Mouse (Mus musculus) forebrain, embryonic 15.5 days (tissue): ENCODE measurements around the gene Lin28a. TPM values are rescaled to one million over a fixed set of nuclear protein-coding genes. Genes with fewer than 3 reads are reported as not detected.

Source experiments
- ATAC-seq: fragments of 200-750 bp; cut with Nextera tagmentation; replicated peaks from 2 replicates; pipeline ENCODE4 v1.8.0; 2017; ENCODE audit warnings: mild to moderate bottlenecking, moderate TSS enrichment, moderate library complexity
- H3K27ac ChIP-seq: fragments of 300-500 bp; sonication (generic); replicated peaks from 2 replicates; pipeline ENCODE4 v1.5.1; 2015; ENCODE audit warnings: mild to moderate bottlenecking, inconsistent platforms
- H3K27me3 ChIP-seq: fragments of 300-500 bp; sonication (generic); 2 replicates; pipeline ENCODE4 v1.6.1; 2015; ENCODE audit warnings: inconsistent platforms
- H3K36me3 ChIP-seq: fragments of 300-500 bp; sonication (generic); 2 replicates; pipeline ENCODE4 v1.6.1; 2015; ENCODE audit warnings: mild to moderate bottlenecking, inconsistent platforms
- H3K4me1 ChIP-seq: fragments of 300-500 bp; sonication (generic); 2 replicates; pipeline ENCODE4 v1.6.1; 2015; ENCODE audit warnings: inconsistent platforms
- H3K4me2 ChIP-seq: fragments of 300-500 bp; sonication (generic); replicated peaks from 2 replicates; pipeline ENCODE4 v1.6.1; 2015; ENCODE audit warnings: mild to moderate bottlenecking, inconsistent platforms
- H3K4me3 ChIP-seq: fragments of 300-500 bp; sonication (generic); 2 replicates; pipeline ENCODE4 v1.5.1; 2015; ENCODE audit warnings: mild to moderate bottlenecking, inconsistent platforms
- H3K9ac ChIP-seq: fragments of 300-500 bp; sonication (generic); replicated peaks from 2 replicates; pipeline ENCODE4 v1.6.1; 2015; ENCODE audit warnings: mild to moderate bottlenecking, inconsistent platforms
- H3K9me3 ChIP-seq: fragments of 300-500 bp; sonication (generic); 2 replicates; pipeline ENCODE4 v1.6.1; 2016; ENCODE audit warnings: inconsistent platforms
- WGBS: fragments of 180-500 bp; shearing (Covaris S2); methylation state at CpG from one replicate; pipeline ENCODE4 v1.1.7; 2015; ENCODE audit warnings: mixed read lengths; 5-methylcytosine and 5-hydroxymethylcytosine counted together
- polyA plus RNA-seq: library from polyadenylated mRNA; unstranded; fragments of >200 nt; fragmentation: Nextera tagmentation; extraction: Ambion mirVana; gene quantifications from 2 replicates; pipeline ENCODE4 v1.2.1, GENCODE M21; 2015

Lin28a gene
- not detected in 2 replicates for polyA plus RNA-seq

DNA sequence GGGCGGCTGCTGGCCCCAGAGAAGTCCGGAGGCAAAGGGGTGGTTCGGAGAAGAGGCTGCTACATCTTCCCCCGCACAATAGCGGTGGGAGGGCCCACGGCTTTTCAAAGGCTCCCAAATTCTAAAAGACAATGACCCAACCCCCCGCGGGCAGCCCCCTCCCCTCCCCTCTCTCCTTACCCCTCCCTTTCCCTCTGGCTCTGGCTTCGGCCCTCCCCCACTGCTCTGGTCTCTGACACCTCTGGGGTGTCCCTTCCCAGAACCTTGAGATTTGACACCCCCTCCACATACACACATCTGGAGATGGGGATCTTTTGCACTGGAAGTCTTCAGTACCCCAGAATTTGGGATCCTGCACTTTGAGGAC lies at the start of gene Lin28a:
Gene Lin28a, minus strand, starts transcription at position 63 of the 367 bp plus-strand sequence.
- no peak for ATAC-seq
- Histone ChIP-seq H3K36me3 (no peaks in the 10 kb centered on the region), H3K4me1 (peaks cover 31% of the 10 kb centered on the region), H3K27me3 (peaks cover 39% of the 10 kb centered on the region), H3K4me3 (peak within 1 kb of the TSS; percentile 30), H3K9me3 (no peaks in the 10 kb centered on the region), H3K9ac (0 out of 2 replicates have a peak within 1 kb of the TSS, but pooled peaks have one; percentile 7), H3K27ac (peak within 1 kb of the TSS; percentile 31; the same call in 1 of the 2 replicates), H3K4me2 (peak within 1 kb of the TSS; percentile 48)
- 0% methylated on average over 9 of the region's 9 CpGs for WGBS

DNA sequence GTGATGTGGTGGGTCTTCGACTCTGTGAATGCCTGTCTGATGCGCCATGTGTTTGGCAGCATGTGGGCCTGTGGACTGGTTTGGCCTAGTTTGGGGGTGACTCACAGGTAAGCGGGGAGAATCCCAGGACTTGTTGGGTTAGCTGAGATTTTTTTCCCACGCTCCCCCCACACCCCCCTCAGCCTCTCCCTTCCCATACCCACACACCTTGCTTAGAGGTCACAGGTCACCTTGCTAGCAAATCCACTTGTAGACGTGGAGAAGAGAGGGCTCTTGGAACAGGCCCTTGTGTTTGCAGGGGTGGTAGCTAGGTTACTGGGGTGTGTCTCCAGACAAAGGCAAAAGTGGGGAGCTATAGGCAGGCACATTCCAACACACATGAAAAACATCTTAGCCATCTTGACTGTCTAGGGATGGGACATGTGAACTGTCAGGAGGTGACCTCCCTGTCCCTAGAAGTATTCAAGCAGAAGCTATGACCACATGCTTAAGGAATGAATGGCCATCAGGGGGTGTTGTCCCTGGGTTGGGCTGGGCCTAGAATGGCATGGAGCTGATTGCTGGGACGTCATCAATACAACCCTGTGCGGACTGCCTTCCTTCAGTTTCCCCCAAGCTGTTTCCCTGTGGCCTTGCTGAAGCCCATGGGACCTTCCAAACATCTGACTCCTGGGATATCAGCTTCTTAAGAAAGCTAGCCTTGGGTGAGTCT lies 49.3 kb upstream of the Lin28a start:
- no peaks in the 10 kb centered on the region for H3K4me1 ChIP-seq
- H3K9ac ChIP-seq = no peak overlapping the region
- H3K27ac ChIP-seq = no peak overlapping the region
- ATAC-seq = no peak
- peaks cover 3% of the 10 kb centered on the region; the same call in 1 of the 2 replicates for H3K27me3 ChIP-seq
- no peaks in the 10 kb centered on the region for H3K36me3 ChIP-seq
- no peak overlapping the region for H3K4me3 ChIP-seq
- WGBS = 83% methylated on average over 7 of the region's 7 CpGs
- H3K4me2 ChIP-seq = no peak overlapping the region
- no peaks in the 10 kb centered on the region for H3K9me3 ChIP-seq

DNA sequence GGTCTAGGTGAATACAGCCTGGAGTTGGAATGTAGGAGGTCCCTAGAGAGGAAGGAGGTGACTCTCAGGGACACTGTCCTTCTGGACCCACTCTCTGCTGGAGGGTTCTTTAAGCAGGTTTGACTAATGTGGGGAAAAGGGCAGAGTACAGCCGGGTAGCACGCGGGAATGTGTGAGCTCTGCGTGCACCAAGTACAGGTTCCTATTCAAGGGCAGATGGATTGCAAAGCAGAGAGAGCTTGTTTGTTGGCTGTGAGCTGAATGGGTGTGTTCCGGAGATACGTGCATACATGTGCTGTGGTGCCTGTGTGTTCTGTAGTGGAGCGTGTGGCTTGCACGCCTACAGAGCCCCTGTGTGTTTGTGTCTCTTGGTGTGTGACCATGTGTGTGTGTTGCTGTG lies 48.7 kb upstream of the Lin28a start:
- Histone ChIP-seq H3K4me3 (no peak overlapping the region), H3K9me3 (no peaks in the 10 kb centered on the region), H3K27me3 (peaks cover 3% of the 10 kb centered on the region; the same call in 1 of the 2 replicates), H3K36me3 (no peaks in the 10 kb centered on the region), H3K9ac (no peak overlapping the region), H3K4me1 (no peaks in the 10 kb centered on the region), H3K27ac (no peak overlapping the region), H3K4me2 (no peak overlapping the region)
- 87% methylated on average over 8 of the region's 8 CpGs for WGBS
- no peak for ATAC-seq

DNA sequence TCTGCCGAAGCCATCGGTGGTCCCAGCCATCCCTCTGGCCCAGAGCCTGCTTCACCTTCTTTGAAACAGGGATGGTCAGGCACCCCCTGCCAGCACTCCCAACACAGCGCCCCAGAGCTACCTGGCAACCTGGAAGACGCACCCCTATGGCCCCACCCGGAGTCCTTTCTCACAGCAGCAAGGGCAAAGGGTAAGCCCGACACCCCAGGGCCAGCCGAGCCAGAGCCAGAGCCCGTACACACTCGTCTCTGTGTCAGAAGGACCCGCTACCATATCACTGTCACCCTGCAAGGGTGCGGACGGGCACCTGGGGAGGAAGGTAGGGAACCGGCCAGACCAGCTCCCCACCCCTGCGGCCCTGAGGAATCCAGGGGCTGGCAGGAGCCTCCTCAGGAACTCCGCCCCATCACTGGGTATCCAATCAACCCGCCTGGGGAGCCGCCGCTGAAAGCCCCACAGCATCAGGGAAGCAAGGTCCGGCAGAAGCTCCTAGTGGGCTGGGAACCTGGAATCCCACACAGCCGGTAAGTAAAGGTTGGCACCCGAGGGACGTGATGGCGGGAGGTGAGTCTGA lies 46.9 kb upstream of the Lin28a start:
- Histone ChIP-seq H3K9me3 (no peaks in the 10 kb centered on the region), H3K9ac (no peak overlapping the region), H3K4me3 (no peak overlapping the region), H3K4me2 (no peak overlapping the region), H3K27me3 (peaks cover 3% of the 10 kb centered on the region; the same call in 1 of the 2 replicates), H3K36me3 (no peaks in the 10 kb centered on the region), H3K27ac (no peak overlapping the region), H3K4me1 (no peaks in the 10 kb centered on the region)
- ATAC-seq = no peak
- WGBS = 24% methylated on average over 23 of the region's 23 CpGs

DNA sequence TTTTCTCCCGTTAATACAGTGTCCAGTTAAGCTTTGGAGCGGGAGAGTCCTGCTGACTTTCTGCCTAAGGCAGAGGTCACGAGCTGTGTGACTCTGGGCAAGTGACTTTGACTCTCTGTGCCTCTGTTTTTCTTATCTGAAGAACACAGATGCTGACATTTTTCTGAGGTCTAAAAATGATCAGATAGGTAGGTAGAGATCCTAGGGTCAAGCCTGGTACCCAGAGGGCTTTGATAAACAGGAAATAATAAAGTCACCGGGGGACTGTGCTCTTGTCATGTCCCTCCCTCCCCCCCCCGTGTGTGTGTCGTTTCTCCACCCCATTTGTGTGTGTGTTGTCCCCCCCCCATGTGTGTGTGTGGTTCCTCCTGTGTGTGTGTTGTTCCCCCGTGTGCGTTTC lies 43.9 kb upstream of the Lin28a start:
- ATAC-seq = no peak
- Histone ChIP-seq H3K9ac (no peak overlapping the region), H3K36me3 (no peaks in the 10 kb centered on the region), H3K4me1 (no peaks in the 10 kb centered on the region), H3K27me3 (peaks cover 3% of the 10 kb centered on the region; the same call in 1 of the 2 replicates), H3K9me3 (no peaks in the 10 kb centered on the region), H3K4me3 (no peak overlapping the region), H3K27ac (no peak overlapping the region), H3K4me2 (no peak overlapping the region)
- 69% methylated on average over 8 of the region's 8 CpGs for WGBS

DNA sequence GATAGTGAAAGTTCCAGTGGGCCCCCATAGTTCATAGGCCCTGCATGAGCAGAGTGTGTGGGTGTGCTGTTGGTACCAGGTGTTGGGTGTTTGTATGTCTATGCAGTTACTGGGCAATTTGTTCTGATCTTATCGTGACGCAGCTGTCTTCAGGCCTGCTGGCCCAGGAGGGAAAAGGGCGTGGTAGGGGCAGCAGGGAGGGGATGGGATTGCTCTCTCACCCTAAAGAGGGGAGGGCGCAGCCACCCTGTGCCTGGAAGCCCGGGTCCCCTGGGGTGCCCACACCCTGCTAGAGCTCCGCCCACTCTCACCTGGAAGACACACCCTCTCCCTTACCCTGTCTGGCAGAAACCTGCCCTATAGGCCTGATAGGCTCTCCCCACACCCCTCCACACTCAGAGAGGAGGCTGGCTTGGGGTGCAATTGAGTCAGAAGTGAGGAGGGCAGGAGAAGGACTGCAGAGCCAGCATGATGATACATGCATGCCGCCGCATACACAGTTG lies 43.4 kb upstream of the Lin28a start:
- Histone ChIP-seq H3K9ac (no peak overlapping the region), H3K36me3 (no peaks in the 10 kb centered on the region), H3K4me2 (no peak overlapping the region), H3K4me3 (no peak overlapping the region), H3K27ac (no peak overlapping the region), H3K27me3 (peaks cover 3% of the 10 kb centered on the region; the same call in 1 of the 2 replicates), H3K9me3 (no peaks in the 10 kb centered on the region), H3K4me1 (no peaks in the 10 kb centered on the region)
- no peak for ATAC-seq
- 67% methylated on average over 8 of the region's 8 CpGs for WGBS

DNA sequence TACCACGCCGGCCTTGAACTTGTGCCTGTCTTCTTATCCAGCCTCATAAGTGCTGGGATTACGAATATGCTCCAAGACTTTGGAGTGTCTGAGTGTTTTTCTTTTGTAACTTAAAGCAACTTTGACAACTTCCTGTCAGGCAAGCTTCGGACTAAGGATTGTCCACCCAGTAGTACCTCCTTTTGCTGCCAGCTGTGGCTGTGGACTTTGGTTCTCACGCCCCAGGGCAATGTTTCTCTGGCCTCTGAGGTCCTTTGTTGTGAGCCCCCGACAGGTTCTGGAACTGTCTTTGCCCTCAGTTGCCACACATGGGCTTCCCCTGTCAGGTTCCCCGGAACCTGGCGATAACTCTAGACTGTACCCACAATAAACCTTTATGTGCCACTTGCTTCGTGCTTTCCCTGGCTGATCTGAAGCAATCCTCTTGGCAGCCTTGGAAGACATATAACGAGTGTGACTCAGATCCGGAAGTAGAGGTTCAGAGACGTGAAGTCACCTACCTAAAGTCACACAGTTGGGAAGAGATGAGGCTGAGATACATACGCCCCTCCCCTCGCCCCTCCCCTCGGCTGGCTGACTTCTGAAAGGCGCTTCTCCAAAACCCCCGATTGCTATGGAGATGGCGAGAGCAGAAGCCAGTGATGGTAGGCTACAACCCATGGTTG lies 42.7 kb upstream of the Lin28a start:
- H3K27ac ChIP-seq = no peak overlapping the region
- no peak overlapping the region for H3K4me2 ChIP-seq
- no peak for ATAC-seq
- H3K9ac ChIP-seq = no peak overlapping the region
- 61% methylated on average over 18 of the region's 18 CpGs for WGBS
- H3K4me3 ChIP-seq = no peak overlapping the region
- peaks cover under 1% of the 10 kb centered on the region; the same call in 1 of the 2 replicates for H3K27me3 ChIP-seq
- H3K36me3 ChIP-seq = no peaks in the 10 kb centered on the region
- H3K9me3 ChIP-seq = no peaks in the 10 kb centered on the region
- no peaks in the 10 kb centered on the region for H3K4me1 ChIP-seq

DNA sequence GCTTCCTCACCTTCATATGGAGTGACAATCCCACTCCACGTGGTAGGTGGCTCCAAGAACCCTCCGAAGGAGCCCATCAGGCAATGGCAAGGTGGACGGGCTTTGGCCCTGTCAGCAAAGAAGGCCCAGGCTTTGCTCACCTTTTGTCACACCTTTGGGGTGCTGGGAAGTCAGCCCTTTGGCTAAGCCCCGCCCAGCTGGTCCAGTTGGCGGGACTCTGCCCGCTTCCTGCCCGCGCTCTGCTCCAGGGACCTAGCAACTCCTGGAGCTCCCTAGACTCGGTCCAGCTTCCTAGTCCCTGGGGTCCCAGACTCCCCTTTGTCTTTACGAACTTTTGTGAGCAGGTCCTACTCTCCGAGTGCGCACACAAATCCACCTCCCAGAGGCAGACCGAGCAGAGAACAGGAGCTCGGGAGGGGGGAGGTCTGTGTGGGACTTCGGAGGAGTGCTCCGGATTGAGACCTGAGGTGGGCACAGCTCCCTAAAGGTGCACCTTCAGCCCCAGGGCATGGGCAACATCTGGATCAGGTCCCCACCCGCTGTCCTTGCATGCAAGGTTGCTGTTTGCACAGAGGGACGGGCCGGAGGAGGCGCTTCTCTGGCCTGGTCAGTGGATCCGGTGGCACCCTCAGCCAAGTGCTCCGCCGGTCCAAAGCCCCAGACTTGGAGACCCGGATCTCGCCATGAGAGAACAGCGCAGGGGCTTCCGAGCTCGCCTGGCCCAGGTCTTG lies 41.7 kb upstream of the Lin28a start, which contains the start of gene Crybg2:
Gene Crybg2, plus strand, starts transcription at position 681 of the 731 bp plus-strand sequence.
- H3K4me3 ChIP-seq = no peak within 1 kb of the TSS
- no peak within 1 kb of the TSS for H3K27ac ChIP-seq
- H3K36me3 ChIP-seq = no peaks in the 10 kb centered on the region
- H3K4me2 ChIP-seq = no peak within 1 kb of the TSS
- no peaks in the 10 kb centered on the region for H3K27me3 ChIP-seq
- no peaks in the 10 kb centered on the region for H3K4me1 ChIP-seq
- no peak within 1 kb of the TSS for H3K9ac ChIP-seq
- 44% methylated on average over 28 of the region's 28 CpGs for WGBS
- no peaks in the 10 kb centered on the region for H3K9me3 ChIP-seq
- ATAC-seq = no peak

DNA sequence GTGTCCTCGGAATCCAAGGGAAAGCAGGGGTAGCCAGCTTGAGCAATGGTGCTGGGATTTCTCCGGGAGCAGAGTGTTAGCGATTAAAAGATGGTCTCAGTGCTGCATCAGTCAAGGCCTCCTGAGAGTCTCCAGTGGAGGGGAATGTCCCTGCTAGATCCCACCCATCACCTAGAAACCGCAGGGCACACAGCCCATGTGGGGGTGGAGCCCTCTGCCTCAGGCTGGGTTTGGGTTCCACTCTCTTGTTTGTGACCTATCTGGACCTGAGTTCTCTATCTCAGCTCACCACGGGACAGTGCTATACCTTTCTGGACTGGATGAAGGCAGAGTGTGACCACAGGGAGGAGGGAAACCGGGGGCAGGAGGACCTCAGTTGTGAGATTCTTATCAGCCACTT lies 40.3 kb upstream of the Lin28a start:
- H3K9ac ChIP-seq = no peak overlapping the region
- WGBS = 89% methylated on average over 6 of the region's 6 CpGs
- ATAC-seq = no peak
- no peak overlapping the region for H3K4me3 ChIP-seq
- no peak overlapping the region for H3K27ac ChIP-seq
- H3K4me2 ChIP-seq = no peak overlapping the region
- H3K4me1 ChIP-seq = no peaks in the 10 kb centered on the region
- no peaks in the 10 kb centered on the region for H3K9me3 ChIP-seq
- H3K36me3 ChIP-seq = no peaks in the 10 kb centered on the region
- no peaks in the 10 kb centered on the region for H3K27me3 ChIP-seq

DNA sequence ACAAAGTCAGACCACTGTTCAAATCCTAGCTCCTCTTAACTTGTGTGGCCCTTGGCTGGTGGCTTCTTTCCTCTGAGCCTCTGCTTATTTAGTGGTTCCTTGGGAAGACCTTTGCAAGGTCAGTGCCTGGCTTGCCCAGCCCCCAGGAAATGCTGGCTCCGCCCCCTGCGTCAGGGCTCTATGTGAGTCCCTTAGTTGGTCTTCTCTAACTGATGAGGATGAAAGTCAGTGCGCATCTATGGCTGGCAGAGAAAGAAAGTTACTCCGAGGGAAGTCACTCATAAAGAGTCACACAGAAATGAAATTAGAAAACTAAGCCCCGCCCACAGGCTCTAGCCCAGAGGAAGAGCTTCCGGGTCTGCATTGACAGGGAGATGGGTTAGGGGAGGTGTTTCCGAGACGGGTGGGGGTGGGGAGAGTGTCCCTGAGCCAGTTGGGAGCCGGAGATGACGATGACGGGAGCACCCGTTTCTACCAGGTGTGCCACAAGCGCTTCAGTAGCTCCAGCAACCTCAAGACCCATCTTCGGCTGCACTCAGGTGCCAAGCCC lies 39.6 kb upstream of the Lin28a start:
- Histone ChIP-seq H3K9ac (no peak overlapping the region), H3K4me2 (no peak overlapping the region), H3K9me3 (no peaks in the 10 kb centered on the region), H3K4me1 (no peaks in the 10 kb centered on the region), H3K27me3 (no peaks in the 10 kb centered on the region), H3K4me3 (no peak overlapping the region), H3K36me3 (no peaks in the 10 kb centered on the region), H3K27ac (no peak overlapping the region)
- ATAC-seq = no peak
- WGBS = 31% methylated on average over 14 of the region's 14 CpGs

DNA sequence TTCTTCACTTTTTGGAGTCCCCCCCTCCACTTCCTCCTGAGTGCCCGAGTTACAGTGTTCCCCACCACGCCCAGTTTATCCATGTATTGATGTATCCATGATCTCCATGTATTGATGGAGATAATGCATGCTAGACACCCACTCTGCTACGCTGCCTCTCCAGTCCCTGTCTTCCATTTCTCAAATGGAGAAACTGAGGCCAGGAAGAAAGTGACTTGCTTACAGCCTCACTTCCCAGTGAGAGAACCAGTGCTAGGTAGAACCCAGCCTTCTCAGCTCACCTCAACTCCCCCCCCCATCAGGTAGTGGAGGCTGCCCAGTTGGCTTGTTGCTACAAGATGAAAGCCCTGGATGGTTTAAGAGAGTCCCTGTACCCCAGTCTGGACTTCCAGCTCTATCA lies 34.9 kb upstream of the Lin28a start, which contains the start of gene Zfp683:
Gene Zfp683, plus strand, starts transcription at position 301 of the 400 bp plus-strand sequence.
- WGBS = 89% methylated on average over 3 of the region's 3 CpGs

More for the DNA sequence above, 34.9 kb upstream of the Lin28a start, which contains the start of gene Zfp683:
- H3K27me3 ChIP-seq = no peaks in the 10 kb centered on the region
- H3K36me3 ChIP-seq = no peaks in the 10 kb centered on the region
- no peak within 1 kb of the TSS for H3K4me3 ChIP-seq
- peaks cover 4% of the 10 kb centered on the region for H3K4me1 ChIP-seq
- no peaks in the 10 kb centered on the region for H3K9me3 ChIP-seq
- H3K4me2 ChIP-seq = no peak within 1 kb of the TSS
- no peak for ATAC-seq
- H3K9ac ChIP-seq = no peak within 1 kb of the TSS
- H3K27ac ChIP-seq = no peak within 1 kb of the TSS
